Mouse (Mus musculus) telencephalon, adult 2 months (tissue): ENCODE data around the gene Itih1.

Source experiments
- DNase-seq: peaks from one replicate; pipeline ENCODE4 v3.0.0-alpha.2; 2011; ENCODE audit warnings: low read depth, low spot score

Gene Itih1

GRCm38 (mm10) chr14:30904307-30904706 lies 38.8 kb downstream of the Itih1 start:
- no peak for DNase-seq

GRCm38 (mm10) chr14:30903036-30903435 lies 40.1 kb downstream of the Itih1 start:
- DNase-seq = no peak

GRCm38 (mm10) chr14:30902628-30903027 lies 40.5 kb downstream of the Itih1 start:
- DNase-seq = no peak

- DNase-seq = no peak
Measured at GRCm38 (mm10) chr14:30899972-30900371, 43.1 kb downstream of the Itih1 start.

- DNase-seq = no peak
Measured at GRCm38 (mm10) chr14:30888271-30888732, 54.8 kb downstream of the Itih1 start.

- DNase-seq = no peak
Measured at GRCm38 (mm10) chr14:30886204-30886603, 56.9 kb downstream of the Itih1 start, which contains the start of gene Itih4. Itih4 (plus strand) TSS chr14:30886476.

GRCm38 (mm10) chr14:30885298-30885697 lies 57.8 kb downstream of the Itih1 start:
- no peak for DNase-seq

- no peak for DNase-seq
Measured at GRCm38 (mm10) chr14:30881718-30882108, 61.4 kb downstream of the Itih1 start.

GRCm38 (mm10) chr14:30880811-30881717 lies 62.0 kb downstream of the Itih1 start:
- no peak for DNase-seq

GRCm38 (mm10) chr14:30880251-30880650 lies 62.8 kb downstream of the Itih1 start:
- DNase-seq = no peak

- no peak for DNase-seq
Measured at GRCm38 (mm10) chr14:30879794-30880193, 63.3 kb downstream of the Itih1 start.
